Mouse (Mus musculus): Measurements from ENCODE around the gene Adad2.

GRCm38 (mm10) chr8:119603771-119604170 is 8.8 kb upstream of the Adad2 start:
- no peak for TF ChIP-seq CTCF (IDR thresholded peaks at IDR 0.05; ENCODE audit: low read depth)
- no peak for TF ChIP-seq EP300 (IDR thresholded peaks at IDR 0.05; ENCODE audit: low read depth)
